Mouse (Mus musculus) right cerebral cortex, postnatal 25 days (tissue): Measurements from ENCODE around the gene Mpp6.

ENCODE experiments used
- DNase-seq: peaks from one replicate; pipeline ENCODE4 v3.0.0; 2022

Mpp6 gene

GRCm38 (mm10) chr6:50232984-50233383, 122.9 kb downstream of the Mpp6 start:
- DNase-seq = no peak

GRCm38 (mm10) chr6:50237963-50238362, 127.9 kb downstream of the Mpp6 start:
- DNase-seq = no peak

- no peak for DNase-seq
Observed at GRCm38 (mm10) chr6:50239902-50240301, 129.9 kb downstream of the Mpp6 start.

DNA sequence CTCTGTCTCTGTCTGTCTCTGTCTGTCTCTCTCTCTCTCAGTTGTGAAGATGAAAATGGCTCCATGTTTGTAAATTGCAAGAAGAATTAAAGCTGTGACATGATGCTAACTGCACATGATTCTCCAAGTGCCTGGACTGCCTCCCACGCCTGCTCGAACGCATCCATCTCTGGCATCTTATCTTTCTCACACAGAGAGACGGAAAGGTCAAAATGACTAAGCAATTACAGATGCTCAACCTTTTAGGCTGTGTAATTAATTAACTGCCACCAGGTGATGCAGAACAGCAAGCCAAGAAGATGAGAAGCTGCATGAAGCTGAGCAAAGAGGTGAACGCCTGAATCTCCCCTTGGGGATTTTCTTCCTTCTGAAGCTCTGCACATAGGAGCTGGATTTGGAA, 130.4 kb downstream of the Mpp6 start:
- no peak for DNase-seq

DNA sequence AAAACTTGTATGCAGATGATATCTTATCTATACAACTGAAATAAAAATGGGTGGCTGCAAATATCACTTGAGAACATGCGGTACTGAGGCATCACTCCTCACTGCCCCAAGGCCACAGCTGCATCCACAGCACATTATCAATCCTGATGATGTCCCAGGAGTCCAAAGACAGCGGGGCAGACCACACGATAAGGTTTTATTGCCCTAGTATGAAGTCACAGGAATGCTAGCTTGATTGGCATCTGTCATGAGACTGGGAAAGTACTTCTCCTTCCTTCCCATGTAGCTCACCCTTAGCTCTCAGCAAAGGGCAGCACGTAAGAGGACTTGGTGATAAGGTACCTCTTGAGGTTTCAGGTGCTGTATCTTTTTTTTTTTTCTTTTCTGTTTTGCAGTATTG, 134.1 kb downstream of the Mpp6 start:
- DNase-seq = no peak

DNA sequence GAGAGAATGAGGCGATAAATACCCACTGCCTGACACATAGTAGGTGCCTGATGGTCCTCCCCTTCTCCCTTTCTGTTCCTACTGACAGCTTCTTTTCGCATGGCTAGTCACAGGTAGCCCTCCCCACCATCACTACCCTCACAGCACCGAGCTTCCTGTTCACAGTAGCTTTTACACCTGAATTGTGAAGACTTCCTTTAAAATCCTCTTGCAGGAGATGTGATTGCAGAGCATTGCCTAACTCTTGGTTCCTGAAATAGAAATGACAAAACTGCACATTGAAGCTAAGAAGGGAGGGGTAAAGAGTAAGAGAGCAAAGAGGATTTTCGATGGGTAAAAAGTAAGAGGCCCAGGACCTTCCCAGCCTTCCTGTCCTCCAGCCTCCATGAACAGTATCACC, 134.9 kb downstream of the Mpp6 start:
- no peak for DNase-seq

DNA sequence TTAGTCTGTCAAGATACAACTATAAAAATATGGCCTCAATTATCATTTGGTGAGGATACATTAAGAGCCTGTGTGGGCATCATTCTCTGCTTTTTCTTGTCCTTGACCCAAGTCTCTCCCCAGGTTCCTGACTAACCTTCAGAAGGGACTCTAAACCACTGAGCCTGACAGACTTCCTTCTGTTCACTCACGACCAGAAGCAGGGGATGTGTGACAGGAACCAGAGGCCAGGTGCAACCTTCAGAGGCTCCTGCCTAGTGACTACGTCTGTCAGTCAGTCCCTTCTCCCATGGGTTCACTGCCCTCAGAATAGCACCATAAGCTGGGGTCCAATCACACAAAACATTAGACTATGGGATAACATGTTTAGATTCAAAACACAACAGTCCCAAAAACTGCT, 137.3 kb downstream of the Mpp6 start:
- DNase-seq = no peak

- DNase-seq = no peak
Observed at GRCm38 (mm10) chr6:50247791-50248190, 137.8 kb downstream of the Mpp6 start.
